Mouse (Mus musculus) heart, adult 2 months (tissue): ENCODE data around the gene E2f1. TPM values are rescaled to one million over a fixed set of nuclear protein-coding genes. Genes with fewer than 3 reads are reported as not detected.

Experiments
- DNase-seq, 2 experiments: peaks; one replicate each; pipeline ENCODE4 v3.0.0; 2021
- H3K27ac ChIP-seq: fragments of 200-600 bp; 2 replicates; pipeline ENCODE4 v1.8.1; 2022
- H3K27me3 ChIP-seq: fragments of 200-500 bp; 2 replicates; pipeline ENCODE4 v1.6.1; 2012; ENCODE audit warnings: mild to moderate bottlenecking, low read length, inconsistent platforms, mixed read lengths; ENCODE audit not compliant: control insufficient read depth, insufficient read depth
- H3K36me3 ChIP-seq: fragments of 200-500 bp; 2 replicates; pipeline ENCODE4 v1.6.1; 2012; ENCODE audit warnings: low read length, inconsistent platforms; ENCODE audit not compliant: control insufficient read depth, insufficient read depth
- H3K4me1 ChIP-seq: fragments of 200-500 bp; 2 replicates; pipeline ENCODE4 v1.6.1; 2011; ENCODE audit warnings: low read length; ENCODE audit not compliant: control insufficient read depth, insufficient read depth
- H3K4me3 ChIP-seq: fragments of 200-600 bp; 2 replicates; pipeline ENCODE4 v1.8.1; 2022
- H3K79me2 ChIP-seq: fragments of 200-500 bp; replicated peaks from 2 replicates; pipeline ENCODE4 v1.6.1; 2012; ENCODE audit warnings: mild to moderate bottlenecking, inconsistent platforms, low read length, moderate library complexity, mixed read lengths; ENCODE audit not compliant: control insufficient read depth, insufficient read depth
- H3K9ac ChIP-seq: fragments of 200-500 bp; 2 replicates; pipeline ENCODE4 v1.6.1; 2012; ENCODE audit warnings: low read depth, mild to moderate bottlenecking, control low read depth, inconsistent platforms, low read length, mixed read lengths
- CTCF ChIP-seq: fragments of 200-600 bp; IDR thresholded peaks from 2 replicates; pipeline ENCODE4 v1.8.1; 2022; ENCODE audit warnings: antibody characterized with exemption, mild to moderate bottlenecking, moderate library complexity
- EP300 ChIP-seq: fragments of 200-500 bp; IDR thresholded peaks from 2 replicates; pipeline ENCODE4 v1.6.1; 2011; ENCODE audit warnings: low read depth, low read length, control low read depth; ENCODE audit not compliant: insufficient read depth
- POLR2A ChIP-seq: fragments of 200-500 bp; IDR thresholded peaks from 2 replicates; pipeline ENCODE4 v1.6.1; 2011; ENCODE audit warnings: mild to moderate bottlenecking, low read depth, low read length, control low read depth; ENCODE audit not compliant: insufficient read depth
- WGBS: fragments of 180-500 bp; shearing (Covaris S2); methylation state at CpG from one replicate; pipeline ENCODE4 v1.1.7; 2018; 5-methylcytosine and 5-hydroxymethylcytosine counted together
- intact Hi-C: fragments of 180-260 bp; cut with DNase I; formaldehyde crosslinking; loops from one replicate; pipeline ENCODE4 v1.15.1; 2025
- polyA plus RNA-seq: library from polyadenylated mRNA; depleted of rRNA; stranded (reverse); fragments of >200 nt; gene quantifications from 2 replicates; pipeline ENCODE4 v1.2.3, GENCODE M21; 2012
- total RNA-seq, 2 experiments: library from RNA; stranded (reverse); gene quantifications; 2 replicates each; pipeline ENCODE4 v1.2.3; 2021

Gene E2f1
- total and polyA plus RNA-seq, 3 experiments, result 0.39 to 1.1 (median 0.70) TPM

DNA sequence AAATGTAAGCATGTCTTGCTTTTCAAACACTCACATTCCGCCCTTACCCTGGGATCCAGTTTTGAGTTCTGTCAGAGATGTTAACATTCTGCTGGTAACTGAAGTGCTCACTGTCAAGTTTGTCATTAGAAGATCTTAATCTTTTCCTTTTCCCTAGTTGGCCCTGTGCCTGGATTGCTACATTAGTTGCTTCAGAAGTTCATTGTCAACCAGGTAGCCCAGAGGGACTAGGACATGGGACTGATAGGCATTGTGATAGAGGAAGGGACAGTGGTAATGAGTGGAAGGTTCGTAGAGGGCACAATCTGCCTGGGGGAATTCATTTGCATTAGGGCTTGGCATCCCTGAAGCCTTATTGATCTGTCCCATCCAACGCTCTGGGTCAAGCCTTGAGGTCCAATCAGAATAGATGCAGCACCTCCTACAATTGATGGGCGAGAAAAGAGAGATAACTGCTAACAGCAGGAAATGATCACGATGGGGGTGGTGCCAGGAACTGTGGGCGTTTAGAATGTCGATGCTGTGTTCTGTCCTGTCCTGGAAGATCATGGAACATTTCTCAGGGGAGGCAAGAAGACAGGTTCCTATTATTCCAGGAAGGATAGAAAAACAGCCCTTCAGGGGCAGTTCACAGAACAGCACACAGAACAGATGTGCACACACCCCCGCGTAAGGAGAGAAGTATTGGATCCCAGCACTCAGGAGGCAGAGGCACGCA lies 39.5 kb upstream of the E2f1 start:
- DNase-seq, result no peak
- 48% methylated on average over 10 of the region's 10 CpGs for WGBS
- Histone ChIP-seq H3K4me3 (no peak overlapping the region), H3K27me3 (no peaks in the 10 kb centered on the region), H3K36me3 (no peaks in the 10 kb centered on the region), H3K27ac (no peak overlapping the region), H3K79me2 (no peaks in the 10 kb centered on the region), H3K4me1 (peaks cover 1% of the 10 kb centered on the region; the same call in 1 of the 2 replicates), H3K9ac (no peak overlapping the region)
- intact Hi-C loops, result no loop called here
- TF ChIP-seq POLR2A (no peak), EP300 (no peak), CTCF (no peak)

DNA sequence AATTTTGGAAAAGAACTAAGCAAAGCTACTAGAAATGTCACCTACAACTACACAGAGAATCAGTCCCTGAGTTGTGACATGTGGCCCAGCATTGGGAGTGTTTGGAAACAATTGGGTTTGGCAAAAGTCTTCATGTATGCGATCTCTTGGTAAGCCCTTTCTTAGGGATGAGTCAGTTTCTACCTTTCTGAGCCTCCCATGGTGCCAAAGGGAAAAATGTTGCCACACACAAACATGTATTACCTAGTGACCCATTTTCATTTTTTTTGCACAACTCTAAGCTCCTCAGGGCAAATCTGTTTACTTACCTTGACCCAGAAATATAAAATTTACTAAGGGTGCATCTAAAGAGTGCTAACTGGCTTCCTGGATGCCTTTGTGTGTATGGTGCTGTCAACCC lies 37.3 kb upstream of the E2f1 start:
- H3K27me3 ChIP-seq, result no peaks in the 10 kb centered on the region
- WGBS, result 84% methylated on average over 1 of the region's 1 CpGs
- H3K27ac ChIP-seq, result no peak overlapping the region
- no peak overlapping the region for H3K4me3 ChIP-seq
- peaks cover 2% of the 10 kb centered on the region for H3K4me1 ChIP-seq
- TF ChIP-seq EP300 (no peak), POLR2A (no peak), CTCF (no peak)
- no peaks in the 10 kb centered on the region for H3K79me2 ChIP-seq
- intact Hi-C loops, result no loop called here
- DNase-seq, result no peak
- H3K9ac ChIP-seq, result no peak overlapping the region
- H3K36me3 ChIP-seq, result no peaks in the 10 kb centered on the region

GRCm38 (mm10) chr2:154604156-154604555 lies 34.5 kb upstream of the E2f1 start:
- H3K9ac ChIP-seq, result peak overlapping the region; percentile 48

DNA sequence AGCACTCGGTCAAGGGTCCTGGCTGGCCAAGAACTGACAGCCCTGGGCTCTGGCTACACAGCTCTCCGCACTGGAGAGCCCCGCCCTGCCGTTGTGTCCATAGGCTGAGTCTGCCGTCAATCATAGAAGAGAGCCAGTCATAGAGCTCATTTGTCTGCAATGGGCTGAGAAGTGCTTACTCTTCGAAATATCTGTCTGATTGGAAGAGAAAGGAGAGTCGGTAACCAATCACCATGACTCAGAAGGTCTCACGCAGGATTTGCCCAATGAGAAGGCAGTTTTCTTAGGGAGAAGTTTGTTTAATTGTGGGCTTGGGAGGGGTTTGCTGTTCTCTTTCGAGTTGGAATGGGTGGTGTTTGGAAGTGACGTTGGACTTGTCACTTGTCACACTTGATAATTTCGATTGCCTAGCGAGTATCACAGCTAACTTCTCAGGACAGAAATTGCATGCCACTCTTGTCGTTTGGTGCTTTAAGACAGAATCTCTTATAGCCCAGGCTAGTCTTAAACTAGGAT lies 34.0 kb upstream of the E2f1 start, which contains the start of gene Pxmp4:
Pxmp4 (minus strand) TSS at position 71 of the 516 bp plus-strand sequence.
- Histone ChIP-seq H3K36me3 (no peaks in the 10 kb centered on the region), H3K79me2 (no peaks in the 10 kb centered on the region), H3K27ac (peak within 1 kb of the TSS; percentile 92), H3K4me3 (peak within 1 kb of the TSS; percentile 97), H3K4me1 (peaks cover 2% of the 10 kb centered on the region), H3K9ac (peak within 1 kb of the TSS; percentile 97), H3K27me3 (no peaks in the 10 kb centered on the region)
- under 1% methylated on average over 13 of the region's 13 CpGs for WGBS
- intact Hi-C loops, result loop anchor here (2.0 kb wide), 1 partner anchor 33 kb away; no protein-coding TSS in a partner anchor
- no peak for TF ChIP-seq CTCF
- TF ChIP-seq POLR2A, result peak; percentile 74
- DNase-seq, result peak; percentile 99

More at GRCm38 (mm10) chr2:154604156-154604555, 34.5 kb upstream of the E2f1 start:
- intact Hi-C loops, result no loop called here
- Histone ChIP-seq H3K79me2 (no peaks in the 10 kb centered on the region), H3K27ac (peak overlapping the region; percentile 50), H3K27me3 (no peaks in the 10 kb centered on the region), H3K4me1 (peaks cover 2% of the 10 kb centered on the region), H3K4me3 (peak overlapping the region; percentile 97), H3K36me3 (no peaks in the 10 kb centered on the region)
- DNase-seq, result no peak
- TF ChIP-seq POLR2A (no peak), EP300 (no peak), CTCF (no peak)
- WGBS, result 24% methylated on average over 7 of the region's 7 CpGs

DNA sequence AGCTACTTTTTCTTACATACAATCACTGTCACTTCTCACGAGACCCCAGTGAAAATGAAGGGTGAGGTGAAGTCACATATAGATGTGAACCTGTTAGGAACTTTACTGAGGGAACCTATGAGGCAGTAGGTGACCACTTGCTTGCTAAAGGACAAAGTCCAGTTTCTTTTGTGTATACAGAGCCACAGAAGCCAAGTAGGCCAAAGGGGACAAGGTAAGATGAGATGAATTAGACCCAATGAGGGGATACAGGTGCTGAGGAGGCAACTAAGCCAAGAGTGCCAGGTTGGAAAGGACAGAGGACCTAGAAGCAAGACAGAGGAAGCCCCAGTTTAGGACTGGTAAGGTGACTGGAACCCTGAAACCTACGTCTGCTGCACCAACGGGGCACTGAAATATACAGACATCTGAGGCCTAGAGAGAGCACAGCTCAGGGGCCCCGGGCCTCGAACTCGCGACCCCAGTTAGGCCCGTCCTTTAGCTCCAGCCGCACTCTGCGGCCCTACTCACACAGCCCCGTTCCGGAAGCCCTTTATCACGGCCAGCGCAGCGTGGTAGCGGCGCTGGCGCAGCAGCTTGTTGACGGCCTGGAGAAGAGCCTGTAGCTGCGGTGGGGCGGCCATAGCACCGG lies 33.4 kb upstream of the E2f1 start:
- DNase-seq, result no peak
- H3K4me3 ChIP-seq, result peak overlapping the region; percentile 97
- no peaks in the 10 kb centered on the region for H3K27me3 ChIP-seq
- H3K27ac ChIP-seq, result peak overlapping the region; percentile 92
- no peaks in the 10 kb centered on the region for H3K79me2 ChIP-seq
- peak overlapping the region; percentile 97 for H3K9ac ChIP-seq
- intact Hi-C loops, result loop anchor here (2.0 kb wide), 1 partner anchor 32 kb away; no protein-coding TSS in a partner anchor
- TF ChIP-seq CTCF, result no peak
- TF ChIP-seq EP300, result no peak
- TF ChIP-seq POLR2A, result no peak
- 7% methylated on average over 22 of the region's 22 CpGs for WGBS
- H3K36me3 ChIP-seq, result no peaks in the 10 kb centered on the region
- H3K4me1 ChIP-seq, result peaks cover 2% of the 10 kb centered on the region

- no peak overlapping the region for H3K9ac ChIP-seq
- H3K79me2 ChIP-seq, result no peaks in the 10 kb centered on the region
- no peak overlapping the region for H3K4me3 ChIP-seq
- WGBS, result 63% methylated on average over 3 of the region's 3 CpGs
- no peak for DNase-seq
- H3K27ac ChIP-seq, result no peak overlapping the region
- no peak for TF ChIP-seq CTCF
- no peak for TF ChIP-seq POLR2A
- TF ChIP-seq EP300, result no peak
- peaks cover 2% of the 10 kb centered on the region for H3K4me1 ChIP-seq
- no peaks in the 10 kb centered on the region for H3K36me3 ChIP-seq
- intact Hi-C loops, result no loop called here
- no peaks in the 10 kb centered on the region for H3K27me3 ChIP-seq
These were observed 31.6 kb upstream of the E2f1 start for GRCm38 (mm10) chr2:154601324-154601723.
